Mouse (Mus musculus) cerebellum, adult 11 months (tissue): ENCODE data around the gene Adora1.

Source experiments
- DNase-seq: peaks from one replicate; pipeline ENCODE4 v3.0.0; 2022

Adora1 gene

GRCm38 (mm10) chr1:134152626-134153590 lies 82.3 kb downstream of the Adora1 start:
- DNase-seq: no peak

DNA sequence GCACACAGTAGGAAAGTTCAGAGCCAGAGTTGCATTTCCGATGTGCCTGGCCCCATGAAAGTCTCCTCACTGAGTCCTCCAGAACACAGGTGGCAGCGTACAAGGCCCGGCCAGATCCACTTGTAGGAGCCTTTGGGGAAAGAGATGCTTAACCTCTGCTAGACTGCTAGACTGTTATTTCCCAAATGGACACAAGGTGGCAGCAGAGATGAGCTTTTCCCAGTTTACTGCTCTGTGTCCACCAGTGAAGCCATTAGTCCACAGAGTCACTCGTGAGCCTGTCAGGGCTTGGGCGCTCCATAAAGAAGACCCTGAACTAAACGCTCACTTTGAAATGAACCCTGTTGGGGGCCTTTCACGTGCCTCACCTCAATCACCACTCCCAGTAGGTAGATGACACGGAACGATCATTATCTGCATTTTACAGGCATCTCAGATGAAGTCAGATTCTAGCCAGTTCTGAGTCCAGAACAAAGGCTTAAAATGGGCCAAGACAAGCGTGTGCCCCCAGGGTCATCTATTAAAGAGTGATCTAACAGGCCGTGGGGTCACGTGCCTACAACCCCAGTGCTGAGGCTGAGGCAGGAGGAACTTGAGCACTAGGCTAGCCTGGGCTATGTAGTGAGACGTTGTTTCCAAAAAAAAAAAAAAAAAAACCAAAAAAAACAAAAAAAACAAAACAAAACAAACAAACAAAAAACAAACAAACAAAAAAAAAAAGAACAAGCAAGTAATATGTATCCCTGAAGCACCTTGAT lies 83.4 kb downstream of the Adora1 start:
- peak; percentile 85 for DNase-seq

- no peak for DNase-seq
Observed at GRCm38 (mm10) chr1:134150745-134151144, 84.5 kb downstream of the Adora1 start.

DNA sequence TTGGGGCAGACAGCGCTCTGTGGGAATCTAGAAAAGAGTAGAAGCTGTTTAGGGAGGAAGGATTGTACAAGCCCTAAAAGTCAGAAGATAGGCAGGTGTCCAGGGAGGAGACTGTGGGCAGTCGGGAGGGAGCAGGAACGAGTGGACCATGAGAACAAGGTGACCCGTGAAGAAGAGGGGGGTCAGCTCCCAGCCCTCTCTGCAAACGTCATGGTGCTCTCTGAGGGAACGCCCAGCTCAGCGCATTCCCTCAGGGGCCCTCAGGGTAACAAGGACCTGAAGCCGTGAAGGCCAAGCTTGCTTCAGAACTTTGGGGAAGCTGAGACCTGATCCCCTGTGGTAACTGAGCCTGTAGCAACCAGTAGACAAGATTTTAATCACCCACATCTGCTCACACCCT lies 85.2 kb downstream of the Adora1 start:
- no peak for DNase-seq
